Mouse (Mus musculus) forebrain, postnatal 0 days (tissue): ENCODE data around the gene Olfr1417. TPM values are rescaled to one million over a fixed set of nuclear protein-coding genes. Genes with fewer than 3 reads are reported as not detected.
A peak's percentile ranks its signal among the peaks of the same experiment; 100 is the strongest.

Source experiments
- ATAC-seq: fragments of 200-750 bp; cut with Nextera tagmentation; 2 replicates; pipeline ENCODE4 v1.8.0; 2017; ENCODE audit warnings: mild to moderate bottlenecking, moderate library complexity
- DNase-seq: peaks from one replicate; pipeline ENCODE4 v3.0.0-alpha.2; 2015
- H3K27ac ChIP-seq: fragments of 300-500 bp; sonication (generic); 2 replicates; pipeline ENCODE4 v1.5.1; 2014; ENCODE audit warnings: low read depth, mild to moderate bottlenecking, antibody characterized with exemption, low read length, moderate library complexity, mixed read lengths
- H3K27me3 ChIP-seq: fragments of 300-500 bp; sonication (generic); 2 replicates; pipeline ENCODE4 v1.6.1; 2014; ENCODE audit warnings: mild to moderate bottlenecking, low read length, mixed read lengths; ENCODE audit not compliant: insufficient read depth
- H3K36me3 ChIP-seq: fragments of 300-500 bp; sonication (generic); 2 replicates; pipeline ENCODE4 v1.6.1; 2014; ENCODE audit warnings: mild to moderate bottlenecking, moderate library complexity; ENCODE audit not compliant: insufficient read depth
- H3K4me1 ChIP-seq: fragments of 300-500 bp; sonication (generic); 2 replicates; pipeline ENCODE4 v1.6.1; 2014; ENCODE audit warnings: antibody characterized with exemption; ENCODE audit not compliant: insufficient read depth
- H3K4me2 ChIP-seq: fragments of 300-500 bp; sonication (generic); 2 replicates; pipeline ENCODE4 v1.6.1; 2014; ENCODE audit warnings: low read depth, mild to moderate bottlenecking, moderate library complexity
- H3K4me3 ChIP-seq: fragments of 300-500 bp; sonication (generic); 2 replicates; pipeline ENCODE4 v1.5.1; 2014; ENCODE audit warnings: low read depth, low read length, mixed read lengths
- H3K9ac ChIP-seq: fragments of 300-500 bp; sonication (generic); 2 replicates; pipeline ENCODE4 v1.6.1; 2014; ENCODE audit warnings: mild to moderate bottlenecking
- H3K9me3 ChIP-seq: fragments of 300-500 bp; sonication (generic); 2 replicates; pipeline ENCODE4 v1.6.1; 2016; ENCODE audit warnings: low read length
- CTCF ChIP-seq: sonication (generic); IDR thresholded peaks from 2 replicates; pipeline ENCODE4 v1.5.1; 2016; ENCODE audit warnings: antibody characterized with exemption, control low read depth, low read depth
- WGBS: fragments of 180-500 bp; shearing (Covaris S2); extraction: QIAGEN DNeasy Blood & Tissue Kit; methylation state at CpG from one replicate; pipeline ENCODE4 v1.1.7; 2014; 5-methylcytosine and 5-hydroxymethylcytosine counted together
- polyA plus RNA-seq: library from polyadenylated mRNA; unstranded; fragments of >200 nt; fragmentation: Nextera tagmentation; extraction: Ambion mirVana; gene quantifications from 2 replicates; pipeline ENCODE4 v1.2.1, GENCODE M21; 2015
- total RNA-seq: library from RNA; depleted of rRNA; stranded (reverse); fragments of >200 nt; gene quantifications from 2 replicates; pipeline ENCODE4 v1.2.3, GENCODE M21; 2014

The Olfr1417 gene
- total and polyA plus RNA-seq, 2 experiments from 2014 or later: 0.10 TPM; not detected in 1

DNA sequence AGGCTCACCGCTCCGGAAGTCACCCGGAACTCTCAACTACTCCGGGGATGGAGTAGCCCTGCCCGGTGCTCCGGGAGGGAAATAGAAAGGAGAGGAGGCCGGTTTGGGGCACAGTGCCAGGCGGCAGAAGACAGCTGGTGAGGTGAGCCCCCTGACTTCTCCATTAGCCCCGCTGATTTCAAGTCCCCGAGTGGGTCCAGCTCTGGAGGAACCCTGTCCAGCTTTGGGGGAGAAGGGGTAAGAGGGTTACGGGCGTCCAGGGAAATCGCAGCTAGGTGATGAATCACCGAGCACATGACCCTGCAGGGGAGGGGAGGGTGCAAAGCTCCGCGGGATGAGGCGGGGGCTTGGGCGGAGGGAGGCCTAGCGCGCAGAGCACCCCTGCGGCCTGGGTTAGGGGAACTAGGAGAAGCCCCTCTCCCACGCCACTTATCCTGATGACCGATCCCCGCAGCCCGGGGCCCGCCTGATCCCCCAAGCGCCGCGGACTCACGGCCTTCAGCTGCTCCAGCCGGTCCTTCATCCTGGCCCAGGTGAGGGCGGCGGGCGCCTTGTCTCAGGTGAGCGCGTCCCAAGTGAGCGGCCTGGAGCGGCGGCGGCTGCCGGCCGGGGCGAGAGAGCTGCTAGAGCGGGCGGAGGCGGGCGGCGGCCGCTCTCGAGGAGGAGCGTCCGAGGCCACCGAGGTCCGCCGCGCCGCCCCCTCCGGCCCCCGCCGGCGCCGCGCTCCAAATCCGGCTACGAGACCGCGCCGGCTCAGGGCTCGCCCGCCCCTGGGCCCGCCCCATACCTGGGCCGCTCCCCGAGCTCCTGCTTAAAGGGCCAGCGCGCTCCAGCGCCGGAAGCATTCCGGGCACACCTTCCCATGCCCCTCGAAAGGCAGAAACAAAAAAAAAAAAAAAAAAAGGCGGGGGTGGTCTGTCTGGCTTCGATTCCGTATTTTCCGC, 20.5 kb downstream of the Olfr1417 start:
- peak overlapping the region; percentile 89 for H3K4me2 ChIP-seq
- H3K27ac ChIP-seq: peak overlapping the region; percentile 57
- DNase-seq (peak; percentile 52), ATAC-seq (peak; percentile 83)
- H3K4me1 ChIP-seq: no peaks in the 10 kb centered on the region; the same call in 1 of the 2 replicates
- TF ChIP-seq CTCF: no peak
- H3K9ac ChIP-seq: peak overlapping the region; percentile 82
- peak overlapping the region; percentile 77 for H3K4me3 ChIP-seq
- no peaks in the 10 kb centered on the region for H3K36me3 ChIP-seq
- WGBS: 1% methylated on average over 56 of the region's 83 CpGs
- H3K9me3 ChIP-seq: no peaks in the 10 kb centered on the region
- peaks cover 5% of the 10 kb centered on the region; the same call in 1 of the 2 replicates for H3K27me3 ChIP-seq

DNA sequence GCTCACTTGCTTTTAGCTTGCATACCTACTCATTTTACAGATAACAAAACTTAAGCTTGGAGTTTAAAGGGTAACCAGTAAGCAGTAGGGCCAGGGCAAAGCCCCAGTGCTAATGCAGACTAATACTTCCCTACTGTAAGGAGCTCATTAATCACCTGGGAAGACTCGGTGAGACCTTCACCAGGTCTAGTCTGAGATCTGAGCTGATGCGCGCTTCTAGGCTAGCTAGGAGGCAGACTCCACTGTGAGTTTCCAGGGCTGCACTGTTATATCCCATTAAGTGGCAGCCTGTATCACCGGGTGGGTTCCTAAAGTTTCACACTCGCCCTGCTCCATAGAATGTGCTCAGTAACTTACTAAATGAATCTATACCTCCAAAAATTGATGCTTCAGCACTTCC, 21.4 kb downstream of the Olfr1417 start:
- ATAC-seq: no peak
- H3K9me3 ChIP-seq: no peaks in the 10 kb centered on the region
- DNase-seq: peak; percentile 11
- H3K27me3 ChIP-seq: peaks cover 5% of the 10 kb centered on the region; the same call in 1 of the 2 replicates
- H3K27ac ChIP-seq: no peak overlapping the region
- no peaks in the 10 kb centered on the region; the same call in 1 of the 2 replicates for H3K4me1 ChIP-seq
- no peak for TF ChIP-seq CTCF
- H3K36me3 ChIP-seq: no peaks in the 10 kb centered on the region
- 15% methylated on average over 5 of the region's 5 CpGs for WGBS
- peak overlapping the region; percentile 89 for H3K4me2 ChIP-seq
- H3K9ac ChIP-seq: peak overlapping the region; percentile 82; the same call in 1 of the 2 replicates
- H3K4me3 ChIP-seq: peak overlapping the region; percentile 77

DNA sequence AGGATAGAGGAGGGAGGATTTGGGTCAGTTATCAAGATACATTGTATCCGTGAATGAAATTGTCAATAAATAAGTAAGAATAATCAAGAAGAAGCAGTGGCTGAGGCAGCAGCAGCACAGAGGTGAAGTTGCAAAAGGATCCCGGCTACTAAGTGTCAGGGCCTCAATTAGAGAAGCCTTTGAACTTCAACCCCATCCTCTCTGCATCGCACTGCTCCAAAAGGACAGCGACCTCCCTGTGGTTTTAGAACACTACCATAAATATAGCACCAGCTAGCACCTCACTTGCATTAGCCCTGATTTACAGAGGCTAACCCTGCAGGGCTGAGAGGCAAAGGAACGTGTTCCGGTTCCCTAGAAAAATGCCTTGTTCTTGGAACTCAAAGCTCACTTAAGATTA, 22.3 kb downstream of the Olfr1417 start:
- Histone ChIP-seq H3K9ac (no peak overlapping the region), H3K4me3 (no peak overlapping the region), H3K27me3 (peaks cover 5% of the 10 kb centered on the region; the same call in 1 of the 2 replicates), H3K4me1 (no peaks in the 10 kb centered on the region; the same call in 1 of the 2 replicates), H3K27ac (no peak overlapping the region), H3K9me3 (no peaks in the 10 kb centered on the region), H3K36me3 (no peaks in the 10 kb centered on the region), H3K4me2 (no peak overlapping the region)
- ATAC-seq (no peak), DNase-seq (no peak)
- 53% methylated on average over 6 of the region's 6 CpGs for WGBS
- TF ChIP-seq CTCF: no peak

DNA sequence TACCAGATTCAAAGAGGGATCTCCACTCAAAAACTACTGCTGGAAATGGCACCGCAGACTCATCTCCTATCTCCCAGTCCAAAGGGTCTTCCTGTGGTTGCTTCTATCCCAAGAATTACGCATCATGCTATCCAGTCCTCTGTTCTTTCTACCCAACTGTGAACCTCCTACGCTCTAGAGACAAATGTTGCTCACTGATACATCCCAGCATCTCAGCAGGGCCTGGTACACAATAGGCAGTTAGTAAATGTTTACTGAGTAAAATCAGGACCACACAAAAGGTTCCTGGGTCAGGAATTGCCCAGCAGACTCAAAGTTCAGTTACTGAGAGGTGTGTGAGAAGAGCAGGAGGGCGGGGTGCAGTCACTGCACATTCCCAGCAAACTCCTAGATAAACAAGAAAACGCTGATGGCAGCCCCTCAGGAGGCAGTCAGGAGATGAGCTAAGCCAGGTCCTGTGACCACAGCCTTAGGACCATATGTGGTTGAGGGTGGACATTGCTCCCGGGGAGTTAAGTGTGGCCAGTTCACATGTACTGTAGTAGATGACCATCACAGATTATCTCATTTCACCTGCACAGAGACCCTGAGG, 24.2 kb downstream of the Olfr1417 start:
- WGBS: 83% methylated on average over 6 of the region's 6 CpGs
- H3K4me2 ChIP-seq: no peak overlapping the region
- H3K36me3 ChIP-seq: no peaks in the 10 kb centered on the region
- no peak overlapping the region for H3K9ac ChIP-seq
- no peak for DNase-seq
- no peak overlapping the region for H3K4me3 ChIP-seq
- ATAC-seq: no peak
- no peaks in the 10 kb centered on the region for H3K9me3 ChIP-seq
- no peak for TF ChIP-seq CTCF
- no peaks in the 10 kb centered on the region; the same call in 1 of the 2 replicates for H3K4me1 ChIP-seq
- peaks cover 4% of the 10 kb centered on the region; the same call in 1 of the 2 replicates for H3K27me3 ChIP-seq
- no peak overlapping the region for H3K27ac ChIP-seq

DNA sequence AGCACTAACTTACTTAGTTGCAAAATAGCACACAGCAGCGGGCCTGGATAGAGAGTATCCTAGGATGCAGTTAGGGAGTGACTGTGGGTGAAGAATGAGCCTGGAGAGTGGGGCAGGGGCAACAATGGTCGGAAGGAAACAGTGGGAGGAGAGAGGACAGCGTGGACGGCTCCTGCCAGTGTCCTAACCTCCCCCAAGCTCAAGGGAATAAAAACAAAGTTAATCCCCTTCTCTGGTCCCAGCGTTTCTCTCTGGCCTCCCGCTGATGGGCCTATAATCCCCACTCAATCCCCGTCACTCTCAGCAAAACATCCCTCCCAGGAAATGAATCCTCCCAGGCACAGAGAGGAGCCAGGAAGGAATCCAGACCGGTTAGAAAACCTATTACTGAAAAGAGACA, 25.4 kb downstream of the Olfr1417 start:
- Histone ChIP-seq H3K4me1 (no peaks in the 10 kb centered on the region), H3K4me2 (no peak overlapping the region), H3K4me3 (no peak overlapping the region), H3K9ac (no peak overlapping the region), H3K36me3 (no peaks in the 10 kb centered on the region), H3K27ac (no peak overlapping the region), H3K9me3 (no peaks in the 10 kb centered on the region), H3K27me3 (no peaks in the 10 kb centered on the region)
- TF ChIP-seq CTCF: no peak
- 9% methylated on average over 8 of the region's 8 CpGs for WGBS
- DNase-seq: no peak
- no peak for ATAC-seq

DNA sequence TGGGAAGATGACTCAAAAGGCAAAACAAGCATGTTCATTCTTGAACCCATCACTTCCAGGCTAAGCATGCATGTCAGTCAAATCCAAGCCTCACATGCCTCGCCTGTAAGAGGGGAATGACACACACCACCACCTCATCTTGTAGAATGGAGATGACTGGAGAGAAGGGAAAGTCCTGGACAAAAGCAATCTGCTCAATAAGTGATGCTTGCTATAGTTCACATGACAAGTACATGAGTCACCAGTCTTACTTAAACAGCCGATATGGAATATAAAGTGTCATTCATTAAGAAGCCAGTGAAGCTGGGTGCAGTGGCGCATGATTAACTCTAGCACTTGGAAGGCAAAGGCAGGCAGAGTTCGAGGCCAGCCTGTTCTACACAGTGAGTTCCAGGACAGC, 25.9 kb downstream of the Olfr1417 start:
- TF ChIP-seq CTCF: no peak
- Histone ChIP-seq H3K27me3 (no peaks in the 10 kb centered on the region), H3K4me3 (no peak overlapping the region), H3K9ac (no peak overlapping the region), H3K4me1 (no peaks in the 10 kb centered on the region), H3K27ac (no peak overlapping the region), H3K4me2 (no peak overlapping the region), H3K9me3 (no peaks in the 10 kb centered on the region), H3K36me3 (no peaks in the 10 kb centered on the region)
- WGBS: 57% methylated on average over 4 of the region's 4 CpGs
- ATAC-seq (no peak), DNase-seq (no peak)
